Mouse (Mus musculus) left cerebral cortex, postnatal 25 days (tissue): Measurements from ENCODE around the gene Cul7. TPM values are rescaled to one million over a fixed set of nuclear protein-coding genes. Genes with fewer than 3 reads are reported as not detected.

Source experiments
- DNase-seq, 2 experiments: peaks; one replicate each; pipeline ENCODE4 v3.0.0; 2022; ENCODE audit warnings: low spot score in 2 of 2, mixed read lengths in 1 of 2
- intact Hi-C: fragments of 180-260 bp; cut with DNase I; formaldehyde crosslinking; loops from one replicate; pipeline ENCODE4 v1.15.1; 2025
- total RNA-seq, 2 experiments: library from RNA; stranded (reverse); gene quantifications; 2 replicates each; pipeline ENCODE4 v1.2.3; 2021

The Cul7 gene
- total RNA-seq, 2 experiments from 2014 or later = 25.6 to 27.1 TPM

GRCm38 (mm10) chr17:46627409-46627808 lies 22.7 kb upstream of the Cul7 start:
- intact Hi-C loops = no loop called here
- DNase-seq = no peak

GRCm38 (mm10) chr17:46628471-46628790 lies 21.7 kb upstream of the Cul7 start:
- no peak for DNase-seq
- intact Hi-C loops = no loop called here

GRCm38 (mm10) chr17:46628791-46629684 lies 21.1 kb upstream of the Cul7 start, which contains the start of gene Ptk7:
Gene Ptk7 (minus strand): TSS chr17:46629504.
- DNase-seq = peak; percentile 70 to 77
- intact Hi-C loops = no loop called here

- intact Hi-C loops = no loop called here
- no peak for DNase-seq
Observed at GRCm38 (mm10) chr17:46629685-46630441, 20.3 kb upstream of the Cul7 start.

- DNase-seq = peak; percentile 69 to 80
- intact Hi-C loops = loop anchor here (2.0 to 5.0 kb wide), 2 partner anchors 35 to 82 kb away; no protein-coding TSS in a partner anchor
Observed at GRCm38 (mm10) chr17:46636831-46637523, 13.2 kb upstream of the Cul7 start.

- intact Hi-C loops = loop anchor here (5.0 kb wide), 1 partner anchor 38 kb away; no protein-coding TSS in a partner anchor
- no peak for DNase-seq
Observed at GRCm38 (mm10) chr17:46639929-46640328, 10.2 kb upstream of the Cul7 start.

- DNase-seq = no peak
- intact Hi-C loops = no loop called here
Observed at GRCm38 (mm10) chr17:46642060-46642459, 8.1 kb upstream of the Cul7 start.

GRCm38 (mm10) chr17:46644152-46644805 lies 5.9 kb upstream of the Cul7 start:
- no peak for DNase-seq
- intact Hi-C loops = no loop called here

- no peak for DNase-seq
- intact Hi-C loops = loop anchor here (5.0 kb wide), 2 partner anchors 67 to 98 kb away; partner anchors contain the start of genes Cul9 and Pex6
Observed at GRCm38 (mm10) chr17:46644916-46645475, 5.1 kb upstream of the Cul7 start.

GRCm38 (mm10) chr17:46645561-46646321 lies 4.4 kb upstream of the Cul7 start, which contains the start of the genes Klc4 and Mrpl2:
Gene Klc4 (minus strand): TSS chr17:46646022.
Gene Mrpl2 (plus strand): TSS chr17:46646229.
- peak; percentile 99 to 100 for DNase-seq
- intact Hi-C loops = loop anchor here (5.0 kb wide), 2 partner anchors 67 to 98 kb away; partner anchors contain the start of genes Cul9 and Pex6

GRCm38 (mm10) chr17:46646322-46646662 lies 3.8 kb upstream of the Cul7 start:
- intact Hi-C loops = loop anchor here (5.0 kb wide), 2 partner anchors 66 to 99 kb away; partner anchors contain the start of genes Cul9 and Pex6

GRCm38 (mm10) chr17:46647279-46647678 lies 2.9 kb upstream of the Cul7 start:
- DNase-seq = no peak
- intact Hi-C loops = loop anchor here (5.0 kb wide), 2 partner anchors 65 to 100 kb away; partner anchors contain the start of genes Cul9 and Pex6

More at GRCm38 (mm10) chr17:46646322-46646662, 3.8 kb upstream of the Cul7 start:
- DNase-seq = no peak

GRCm38 (mm10) chr17:46648436-46648835 lies 1.7 kb upstream of the Cul7 start:
- intact Hi-C loops = loop anchor here (5.0 kb wide), 2 partner anchors 64 to 101 kb away; partner anchors contain the start of genes Cul9 and Pex6
- no peak for DNase-seq

GRCm38 (mm10) chr17:46649811-46650210 lies 326 bp upstream of the Cul7 start:
- DNase-seq = no peak
- intact Hi-C loops = loop anchor here (5.0 kb wide), 2 partner anchors 62 to 103 kb away; partner anchors contain the start of genes Cul9 and Pex6

GRCm38 (mm10) chr17:46651292-46651691 lies 1.2 kb downstream of the Cul7 start:
- intact Hi-C loops = no loop called here
- no peak for DNase-seq

- DNase-seq = no peak
- intact Hi-C loops = no loop called here
Observed at GRCm38 (mm10) chr17:46651755-46652547, 1.8 kb downstream of the Cul7 start.

- intact Hi-C loops = no loop called here
Observed at GRCm38 (mm10) chr17:46656054-46656453, 5.9 kb downstream of the Cul7 start.

More at GRCm38 (mm10) chr17:46656054-46656453, 5.9 kb downstream of the Cul7 start:
- DNase-seq = no peak
